Mouse (Mus musculus) embryonic facial prominence, embryonic 15.5 days (tissue): Measurements from ENCODE around the gene Nthl1. TPM values are rescaled to one million over a fixed set of nuclear protein-coding genes. Genes with fewer than 3 reads are reported as not detected.

Experiments
- ATAC-seq: fragments of 200-750 bp; cut with Nextera tagmentation; 2 replicates; pipeline ENCODE4 v1.8.0; 2017; ENCODE audit warnings: low read depth, moderate TSS enrichment; ENCODE audit not compliant: insufficient number of reproducible peaks, low FRiP score, low TSS enrichment
- H3K27ac ChIP-seq: fragments of 300-500 bp; sonication (generic); replicated peaks from 2 replicates; pipeline ENCODE4 v1.5.1; 2015; ENCODE audit warnings: mild to moderate bottlenecking, inconsistent platforms
- H3K27me3 ChIP-seq: fragments of 300-500 bp; sonication (generic); 2 replicates; pipeline ENCODE4 v1.6.1; 2015; ENCODE audit warnings: inconsistent platforms
- H3K36me3 ChIP-seq: fragments of 300-500 bp; sonication (generic); 2 replicates; pipeline ENCODE4 v1.6.1; 2015; ENCODE audit warnings: mild to moderate bottlenecking, inconsistent platforms
- H3K4me1 ChIP-seq: fragments of 300-500 bp; sonication (generic); 2 replicates; pipeline ENCODE4 v1.6.1; 2015; ENCODE audit warnings: inconsistent platforms
- H3K4me2 ChIP-seq: fragments of 300-500 bp; sonication (generic); replicated peaks from 2 replicates; pipeline ENCODE4 v1.6.1; 2015; ENCODE audit warnings: mild to moderate bottlenecking, inconsistent platforms
- H3K4me3 ChIP-seq: fragments of 300-500 bp; sonication (generic); replicated peaks from 2 replicates; pipeline ENCODE4 v1.5.1; 2015; ENCODE audit warnings: mild to moderate bottlenecking, inconsistent platforms
- H3K9ac ChIP-seq: fragments of 300-500 bp; sonication (generic); 2 replicates; pipeline ENCODE4 v1.6.1; 2015; ENCODE audit warnings: inconsistent platforms
- H3K9me3 ChIP-seq: fragments of 300-500 bp; sonication (generic); replicated peaks from 2 replicates; pipeline ENCODE4 v1.6.1; 2016; ENCODE audit warnings: inconsistent platforms
- WGBS: fragments of 180-500 bp; shearing (Covaris S2); methylation state at CpG from one replicate; pipeline ENCODE4 v1.1.7; 2015; 5-methylcytosine and 5-hydroxymethylcytosine counted together
- microRNA-seq: library from miRNA; unstranded; fragments of <30 nt; microRNA quantifications from one replicate; pipeline ENCODE4, GENCODE M21; 2016; ENCODE audit warnings: borderline number of aligned reads
- polyA plus RNA-seq: library from polyadenylated mRNA; unstranded; fragments of >200 nt; fragmentation: Nextera tagmentation; extraction: Ambion mirVana; gene quantifications from 2 replicates; pipeline ENCODE4 v1.2.1, GENCODE M21; 2015

Gene Nthl1
- polyA plus RNA-seq, 1 experiment from 2014 or later = 22.2 TPM

DNA sequence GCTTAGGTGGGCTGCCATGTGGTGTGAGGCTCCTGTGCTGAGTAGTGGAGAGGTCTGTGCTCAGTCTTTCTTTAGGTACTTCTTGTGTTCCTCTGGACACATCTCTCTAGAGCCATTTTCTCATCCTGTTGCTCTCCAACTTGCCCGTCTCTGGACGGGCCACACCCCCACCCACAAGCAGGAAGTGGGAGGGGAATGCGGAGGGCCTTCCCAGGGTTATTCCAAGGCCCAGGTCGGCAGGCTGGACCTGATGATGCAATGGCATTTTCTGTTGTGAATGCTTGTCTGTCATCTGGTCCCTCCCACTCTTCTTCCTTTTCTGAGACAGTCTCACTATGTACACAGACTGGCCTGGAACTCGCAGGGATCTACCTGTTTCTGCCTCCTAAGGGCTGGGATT is 39.7 kb downstream of the Nthl1 start:
- Histone ChIP-seq H3K4me2 (0 out of 2 replicates have a peak overlapping the region, but pooled peaks have one; percentile 12), H3K9ac (no peak overlapping the region), H3K4me1 (peaks cover 38% of the 10 kb centered on the region), H3K36me3 (peaks cover 12% of the 10 kb centered on the region; the same call in 1 of the 2 replicates), H3K9me3 (no peaks in the 10 kb centered on the region), H3K27ac (peak overlapping the region; percentile 22; the same call in 1 of the 2 replicates), H3K27me3 (no peaks in the 10 kb centered on the region), H3K4me3 (no peak overlapping the region)
- ATAC-seq = no peak
- 15% methylated on average over 5 of the region's 5 CpGs for WGBS

DNA sequence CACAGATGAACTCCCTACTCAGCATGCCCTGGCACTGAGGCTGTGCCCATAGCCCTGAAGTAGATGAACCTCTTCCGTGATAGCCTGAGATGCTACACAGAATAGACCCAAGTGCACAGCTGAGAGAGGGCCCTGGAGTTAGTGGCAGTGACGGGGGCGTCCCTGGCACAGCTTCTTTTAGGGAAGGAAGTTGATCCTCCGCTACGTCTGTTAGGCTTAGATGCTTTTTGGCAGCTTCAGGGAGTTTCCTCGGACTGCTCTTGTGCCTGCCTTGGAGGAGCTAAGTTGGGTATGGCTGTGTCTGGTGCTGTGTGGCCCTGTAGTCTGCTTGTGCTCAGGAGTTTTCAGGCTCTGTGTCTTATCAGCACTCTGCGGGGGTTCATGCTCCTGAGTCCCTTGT is 41.8 kb downstream of the Nthl1 start:
- Histone ChIP-seq H3K9ac (no peak overlapping the region), H3K4me2 (no peak overlapping the region), H3K27me3 (no peaks in the 10 kb centered on the region), H3K4me3 (no peak overlapping the region), H3K4me1 (peaks cover 30% of the 10 kb centered on the region), H3K27ac (no peak overlapping the region), H3K36me3 (peaks cover 32% of the 10 kb centered on the region), H3K9me3 (no peaks in the 10 kb centered on the region)
- ATAC-seq = no peak
- WGBS = 71% methylated on average over 7 of the region's 7 CpGs

DNA sequence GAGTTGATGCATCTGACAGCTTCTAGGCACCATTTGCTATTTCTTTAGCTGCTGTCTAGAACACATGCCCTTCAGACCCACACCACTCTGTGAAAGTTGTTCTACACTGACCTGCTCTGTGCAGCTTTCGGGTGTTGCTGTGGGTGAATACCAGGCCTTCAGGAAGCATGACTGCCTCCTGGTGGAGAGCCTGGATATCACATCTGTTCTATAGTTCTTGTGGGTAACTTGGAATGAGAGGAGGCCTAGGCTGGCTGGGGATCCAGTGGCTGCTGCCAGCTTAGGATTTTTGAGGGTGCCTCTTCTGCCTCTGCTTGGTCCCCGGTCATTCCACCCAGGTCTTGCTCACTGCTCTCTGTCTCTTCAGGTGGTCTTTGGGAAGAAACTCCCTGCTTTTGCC is 43.7 kb downstream of the Nthl1 start:
- Histone ChIP-seq H3K36me3 (peaks cover 51% of the 10 kb centered on the region), H3K9ac (no peak overlapping the region), H3K4me3 (no peak overlapping the region), H3K4me2 (no peak overlapping the region), H3K4me1 (peaks cover 19% of the 10 kb centered on the region), H3K27ac (no peak overlapping the region), H3K9me3 (no peaks in the 10 kb centered on the region), H3K27me3 (no peaks in the 10 kb centered on the region)
- no peak for ATAC-seq
- WGBS = 58% methylated on average over 2 of the region's 2 CpGs

DNA sequence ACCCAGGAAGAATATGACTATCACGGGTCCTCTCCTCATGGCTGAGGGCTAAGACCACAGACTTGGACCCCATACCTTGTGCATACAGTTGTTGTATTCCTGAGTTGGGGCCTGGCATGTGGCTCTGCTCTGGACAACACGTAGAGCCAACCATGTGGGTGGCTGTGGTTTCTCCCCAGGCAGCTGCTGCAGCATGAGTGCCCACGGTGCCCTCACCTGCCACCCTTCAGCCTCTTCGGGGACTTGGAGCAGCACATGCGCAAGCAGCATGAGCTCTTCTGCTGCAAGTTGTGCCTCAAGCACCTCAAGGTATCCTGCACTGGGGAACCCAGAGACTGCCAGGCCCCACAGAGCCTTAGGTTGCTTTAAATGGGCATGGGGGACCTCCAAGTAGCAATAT is 44.4 kb downstream of the Nthl1 start:
- Histone ChIP-seq H3K27ac (no peak overlapping the region), H3K9me3 (no peaks in the 10 kb centered on the region), H3K36me3 (peaks cover 57% of the 10 kb centered on the region), H3K9ac (no peak overlapping the region), H3K4me2 (no peak overlapping the region), H3K4me1 (peaks cover 12% of the 10 kb centered on the region), H3K27me3 (no peaks in the 10 kb centered on the region), H3K4me3 (no peak overlapping the region)
- 92% methylated on average over 5 of the region's 5 CpGs for WGBS
- ATAC-seq = no peak

- Histone ChIP-seq H3K27me3 (no peaks in the 10 kb centered on the region), H3K9me3 (no peaks in the 10 kb centered on the region), H3K4me3 (no peak overlapping the region), H3K27ac (no peak overlapping the region), H3K36me3 (peaks cover 60% of the 10 kb centered on the region), H3K4me2 (no peak overlapping the region), H3K9ac (no peak overlapping the region), H3K4me1 (0 out of 2 replicates have a peak, but pooled peaks cover 5% of the 10 kb centered on the region)
- 89% methylated on average over 24 of the region's 24 CpGs for WGBS
- no peak for ATAC-seq
Measured at GRCm38 (mm10) chr17:24677500-24678080, 45.1 kb downstream of the Nthl1 start.

DNA sequence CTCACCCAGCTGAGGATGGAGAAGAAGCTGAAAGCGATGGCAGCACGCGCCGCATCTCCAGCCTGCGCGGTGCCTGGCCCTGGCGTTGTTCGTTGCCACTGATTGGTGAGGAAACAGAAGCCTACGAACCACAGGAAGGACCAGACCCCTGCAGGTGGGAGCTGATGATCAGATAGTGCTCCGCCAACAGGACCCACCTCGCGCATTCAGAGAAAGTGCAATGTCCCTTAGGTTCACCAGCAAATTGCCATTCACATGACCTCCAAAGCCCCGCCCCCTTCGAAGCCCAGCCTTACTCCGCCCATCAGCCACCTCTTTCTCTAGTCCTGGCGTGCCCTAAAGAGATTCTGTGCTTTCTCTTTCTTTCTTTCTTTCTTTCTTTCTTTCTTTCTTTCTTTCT is 54.0 kb downstream of the Nthl1 start:
- peaks cover 22% of the 10 kb centered on the region for H3K4me1 ChIP-seq
- H3K4me2 ChIP-seq = no peak overlapping the region; the same call in 1 of the 2 replicates
- no peak overlapping the region for H3K9ac ChIP-seq
- ATAC-seq = no peak; the same call in 1 of the 2 replicates
- WGBS = 27% methylated on average over 16 of the region's 16 CpGs
- H3K9me3 ChIP-seq = no peaks in the 10 kb centered on the region
- no peak overlapping the region for H3K4me3 ChIP-seq
- peaks cover 46% of the 10 kb centered on the region for H3K27me3 ChIP-seq
- H3K36me3 ChIP-seq = peaks cover 6% of the 10 kb centered on the region
- no peak overlapping the region for H3K27ac ChIP-seq

DNA sequence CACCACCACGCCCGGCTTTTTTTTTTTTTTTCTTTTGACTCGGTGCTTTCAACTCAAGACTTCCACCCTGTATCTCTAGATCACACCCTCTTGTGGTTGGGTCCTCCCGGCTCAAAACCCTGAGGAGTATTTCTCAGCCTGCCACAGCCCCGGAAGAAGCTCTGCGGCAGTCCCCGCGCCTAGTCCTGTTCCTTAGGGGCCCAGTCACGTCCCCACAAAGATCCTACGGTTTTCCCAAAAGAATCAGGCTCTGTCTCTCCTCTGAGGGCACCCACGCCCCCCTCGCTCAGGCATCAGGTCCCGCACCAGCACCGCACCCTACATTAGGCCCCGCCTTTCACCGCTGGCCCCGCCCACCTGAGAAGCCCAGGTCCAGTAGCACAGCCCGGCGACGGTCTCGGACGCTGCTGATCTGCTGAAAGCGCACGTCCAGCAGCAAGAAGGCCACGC is 54.7 kb downstream of the Nthl1 start:
- H3K4me3 ChIP-seq = peak overlapping the region; percentile 29
- peaks cover 22% of the 10 kb centered on the region for H3K4me1 ChIP-seq
- H3K36me3 ChIP-seq = peaks cover under 1% of the 10 kb centered on the region
- ATAC-seq = peak; percentile 47; the same call in 1 of the 2 replicates
- peaks cover 46% of the 10 kb centered on the region for H3K27me3 ChIP-seq
- WGBS = 2% methylated on average over 25 of the region's 25 CpGs
- H3K4me2 ChIP-seq = peak overlapping the region; percentile 56
- H3K9me3 ChIP-seq = no peaks in the 10 kb centered on the region
- no peak overlapping the region for H3K27ac ChIP-seq
- 0 out of 2 replicates have a peak overlapping the region, but pooled peaks have one; percentile 23 for H3K9ac ChIP-seq

DNA sequence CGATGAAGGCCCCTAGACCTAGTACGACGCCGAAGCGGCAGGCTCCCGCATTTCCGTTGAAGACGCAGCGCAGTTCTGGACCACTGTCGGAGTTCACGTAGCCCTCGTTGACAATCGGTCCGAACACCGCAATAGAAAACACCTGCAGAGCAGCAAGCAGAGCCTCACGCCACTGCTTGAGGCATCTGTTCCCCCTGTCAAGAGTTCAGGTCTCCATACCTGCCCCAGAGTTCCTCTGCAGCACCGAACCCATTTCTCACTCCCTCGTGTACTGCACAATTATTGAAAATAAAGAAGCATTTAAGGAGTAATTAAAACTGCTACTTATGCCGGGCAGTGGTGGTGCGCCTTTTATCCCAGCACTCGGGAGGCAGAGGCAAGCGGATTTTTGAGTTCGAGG is 55.1 kb downstream of the Nthl1 start:
- H3K4me1 ChIP-seq = peaks cover 22% of the 10 kb centered on the region
- H3K27me3 ChIP-seq = peaks cover 46% of the 10 kb centered on the region
- peak overlapping the region; percentile 56 for H3K4me2 ChIP-seq
- H3K4me3 ChIP-seq = peak overlapping the region; percentile 29
- ATAC-seq = no peak
- peaks cover 1% of the 10 kb centered on the region; the same call in 1 of the 2 replicates for H3K36me3 ChIP-seq
- no peaks in the 10 kb centered on the region for H3K9me3 ChIP-seq
- WGBS = 17% methylated on average over 23 of the region's 23 CpGs
- no peak overlapping the region for H3K27ac ChIP-seq
- H3K9ac ChIP-seq = 0 out of 2 replicates have a peak overlapping the region, but pooled peaks have one; percentile 23

Small RNA genes lying within 50 kb of the gene (microRNA-seq; reads per million reads assigned to microRNA genes)
- gene Gm24589 = not detected

Other genes starting within 250 kb of the Nthl1 start
- gene Rnps1, start 218.1 kb upstream of the Nthl1 start, polyA plus RNA-seq = 253 and 275 TPM in 2 replicates
- gene Eci1, start 206.0 kb upstream of the Nthl1 start, polyA plus RNA-seq = 70.0 and 71.2 TPM in 2 replicates
- 13.0 and 17.2 TPM in 2 replicates for gene Dnase1l2, start 189.6 kb upstream of the Nthl1 start, polyA plus RNA-seq
- gene E4f1, start 162.4 kb upstream of the Nthl1 start, polyA plus RNA-seq = 37.0 and 39.8 TPM in 2 replicates
- gene Pgp, start 162.3 kb upstream of the Nthl1 start, polyA plus RNA-seq = 48.9 and 50.6 TPM in 2 replicates
- gene Bricd5, start 158.8 kb upstream of the Nthl1 start, polyA plus RNA-seq = 0.43 and 0.44 TPM in 2 replicates
- gene Mlst8, start 153.6 kb upstream of the Nthl1 start, polyA plus RNA-seq = 27.2 and 28.8 TPM in 2 replicates
- gene Caskin1, start 144.1 kb upstream of the Nthl1 start, polyA plus RNA-seq = 2.5 and 4.0 TPM in 2 replicates
- 92.8 and 95.7 TPM in 2 replicates for gene Traf7, start 104.7 kb upstream of the Nthl1 start, polyA plus RNA-seq
- gene Rab26, start 98.5 kb upstream of the Nthl1 start, polyA plus RNA-seq = 3.7 and 4.3 TPM in 2 replicates
- 32.6 and 36.7 TPM in 2 replicates for gene Pkd1, start 82.8 kb upstream of the Nthl1 start, polyA plus RNA-seq
- gene Tsc2, start 50 bp upstream of the Nthl1 start, polyA plus RNA-seq = 57.8 and 64.4 TPM in 2 replicates
- gene Slc9a3r2, start 17.6 kb downstream of the Nthl1 start, polyA plus RNA-seq = 64.4 and 65.9 TPM in 2 replicates
- gene Npw, start 25.8 kb downstream of the Nthl1 start, polyA plus RNA-seq = 0.36 and 0.56 TPM in 2 replicates
- 23.8 and 26.8 TPM in 2 replicates for gene Zfp598, start 37.0 kb downstream of the Nthl1 start, polyA plus RNA-seq
- 2.0 and 2.9 TPM in 2 replicates for gene Syngr3, start 57.3 kb downstream of the Nthl1 start, polyA plus RNA-seq
- 33.1 and 35.2 TPM in 2 replicates for gene Gfer, start 63.5 kb downstream of the Nthl1 start, polyA plus RNA-seq
- gene Noxo1, start 63.6 kb downstream of the Nthl1 start, polyA plus RNA-seq = 3.8 and 5.8 TPM in 2 replicates
- 61.3 and 63.4 TPM in 2 replicates for gene Tbl3, start 75.0 kb downstream of the Nthl1 start, polyA plus RNA-seq
- 0.16 and 0.24 TPM in 2 replicates for gene Rnf151, start 85.4 kb downstream of the Nthl1 start, polyA plus RNA-seq
- 1,508 and 1,594 TPM in 2 replicates for gene Rps2, start 85.4 kb downstream of the Nthl1 start, polyA plus RNA-seq
- 223 and 227 TPM in 2 replicates for gene Ndufb10, start 91.8 kb downstream of the Nthl1 start, polyA plus RNA-seq
- not detected in 2 replicates for gene Rpl3l, start 95.1 kb downstream of the Nthl1 start, polyA plus RNA-seq
- 26.6 and 27.9 TPM in 2 replicates for gene Msrb1, start 104.0 kb downstream of the Nthl1 start, polyA plus RNA-seq
- 26.4 and 30.4 TPM in 2 replicates for gene Hs3st6, start 120.3 kb downstream of the Nthl1 start, polyA plus RNA-seq
- gene Meiob, start 171.6 kb downstream of the Nthl1 start, polyA plus RNA-seq = 0.09 and 0.16 TPM in 2 replicates
- 47.0 and 47.3 TPM in 2 replicates for gene Hagh, start 207.5 kb downstream of the Nthl1 start, polyA plus RNA-seq
- gene Fahd1, start 217.7 kb downstream of the Nthl1 start, polyA plus RNA-seq = 19.1 and 19.8 TPM in 2 replicates
- 0.43 and 1.1 TPM in 2 replicates for gene Igfals, start 233.3 kb downstream of the Nthl1 start, polyA plus RNA-seq